Mouse (Mus musculus) heart, postnatal 0 days (tissue): Measurements from ENCODE around the gene Rnf144b.

Source experiments
- CTCF ChIP-seq: IDR thresholded peaks from 2 replicates; pipeline ENCODE4 v1.5.1; 2016; ENCODE audit warnings: antibody characterized with exemption, control low read depth, low read depth
- EP300 ChIP-seq: IDR thresholded peaks from 2 replicates; pipeline ENCODE4 v1.6.1; 2016; ENCODE audit warnings: antibody characterized with exemption, low read depth

- TF ChIP-seq CTCF (0 out of 2 replicates have a peak, but pooled peaks have one; percentile 12), EP300 (no peak)
These were observed 2.0 kb downstream of the Rnf144b start for GRCm38 (mm10) chr13:47124449-47124848.
